Mouse (Mus musculus) heart, postnatal 0 days (tissue): Measurements from ENCODE around the gene Galns.

ENCODE experiments used
- CTCF ChIP-seq: IDR thresholded peaks from 2 replicates; pipeline ENCODE4 v1.5.1; 2016; ENCODE audit warnings: antibody characterized with exemption, control low read depth, low read depth
- EP300 ChIP-seq: IDR thresholded peaks from 2 replicates; pipeline ENCODE4 v1.6.1; 2016; ENCODE audit warnings: antibody characterized with exemption, low read depth

DNA sequence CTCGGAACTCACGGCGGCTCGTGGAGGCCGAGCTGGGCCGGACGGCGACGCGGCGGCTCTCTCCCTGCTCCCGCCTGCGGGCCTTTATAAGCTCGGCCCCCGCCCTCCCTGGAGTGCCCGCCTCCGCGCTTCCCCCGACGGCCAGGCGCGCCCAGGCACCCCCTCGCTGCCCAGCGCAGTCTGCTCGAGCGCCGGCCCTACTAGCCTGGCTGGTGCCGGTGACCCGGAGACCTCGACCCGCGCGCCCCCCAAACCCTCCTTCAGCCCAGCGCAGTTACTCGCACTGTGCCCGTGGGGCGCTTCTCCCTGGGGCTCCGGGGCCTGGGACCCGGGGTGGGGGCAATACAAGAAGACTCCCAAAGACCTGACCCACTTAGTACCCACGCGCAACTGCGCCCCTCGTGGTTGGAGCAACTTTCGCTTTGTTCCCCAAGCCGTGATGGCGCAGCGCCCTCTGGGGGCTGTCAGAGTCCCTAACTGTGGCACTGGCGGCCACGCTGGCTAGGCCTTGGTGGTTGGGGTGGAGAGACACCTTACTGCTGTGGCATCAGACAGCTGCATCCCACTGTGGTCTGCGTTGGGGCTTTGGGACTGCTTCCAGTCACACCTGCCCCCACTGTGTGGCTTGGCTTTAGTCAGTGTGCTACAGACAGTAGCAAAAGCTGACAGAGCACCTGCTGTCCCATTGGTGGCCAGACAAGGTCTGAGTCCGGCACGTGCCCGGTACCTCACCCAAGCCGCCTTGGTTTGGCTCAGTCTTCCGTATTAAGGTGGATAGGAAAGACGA is 59.8 kb downstream of the Galns start, which contains the start of gene Piezo1:
- TF ChIP-seq CTCF (peak; percentile 100), EP300 (0 out of 2 replicates have a peak, but pooled peaks have one; percentile 19)
